In the genomic region with DNA sequence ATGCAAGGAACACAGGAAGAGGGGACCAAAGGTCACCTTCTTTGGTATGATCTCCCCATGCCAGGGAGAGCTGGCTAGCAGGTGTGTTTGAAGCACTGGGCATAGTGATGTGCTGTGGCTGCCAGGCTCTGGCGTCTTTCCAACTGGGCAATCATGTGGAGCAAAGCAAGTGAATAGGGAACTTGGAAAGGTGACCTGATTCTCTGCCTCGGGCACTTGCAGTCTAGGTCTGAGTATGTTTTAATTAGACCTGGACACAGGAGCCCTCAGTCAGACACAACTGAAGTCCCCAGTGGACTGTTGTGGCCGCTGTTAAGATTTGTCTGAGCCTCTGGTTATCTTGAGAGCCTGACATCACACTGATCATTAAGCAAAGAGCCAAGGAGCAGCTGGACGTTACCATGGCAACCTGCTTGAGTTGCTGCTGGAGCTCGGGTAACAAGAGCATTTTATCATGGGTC, we compare ENCODE assay signal across 8 mouse cellular contexts.
DNase-seq lines count a peak whose midpoint lies in the region; ATAC-seq lines count a peak whose summit lies in the region.

No protein-coding gene starts in this region.

- H3K27ac ChIP-seq in forebrain, embryonic 16.5 days (ENCODE audit: low read length): peak overlapping the region; percentile 17
- no peak overlapping the region for H3K27ac ChIP-seq in stomach, embryonic 15.5 days

- ATAC-seq in forebrain, embryonic 16.5 days: peak; percentile 83
- ATAC-seq in stomach, embryonic 15.5 days (ENCODE audit: insufficient read depth, low FRiP score, low read depth): peak; percentile 79; the same call in 1 of the 2 replicates

- H3K4me3 ChIP-seq in forebrain, embryonic 16.5 days (replicated peaks; ENCODE audit: low read length): no peak overlapping the region
- no peak overlapping the region for H3K4me3 ChIP-seq in stomach, embryonic 15.5 days (replicated peaks)

- no peaks in the 10 kb centered on the region for H3K36me3 ChIP-seq in forebrain, embryonic 16.5 days (ENCODE audit: control insufficient read depth, insufficient read depth)
- no peaks in the 10 kb centered on the region for H3K36me3 ChIP-seq in stomach, embryonic 15.5 days

- peak; percentile 23 for DNase-seq in adipocyte (ENCODE audit: low spot score)
- DNase-seq in cerebellum, adult 8-10 months: peak; percentile 39
- peak; percentile 70 to 74 for DNase-seq in heart, postnatal 36 days
- peak; percentile 30 for DNase-seq in layer of hippocampus, adult 9-11 months
- peak; percentile 93 for DNase-seq in mesoderm, embryonic 11.5 days (ENCODE audit: low read depth, low spot score)
- DNase-seq in thymus, postnatal 14 days: no peak

- H3K9ac ChIP-seq in forebrain, embryonic 16.5 days (replicated peaks; ENCODE audit: low read depth, low read length): no peak overlapping the region
- H3K9ac ChIP-seq in stomach, embryonic 15.5 days: no peak overlapping the region

- no peaks in the 10 kb centered on the region for H3K27me3 ChIP-seq in forebrain, embryonic 16.5 days (replicated peaks; ENCODE audit: control insufficient read depth, insufficient read depth, low read length)
- H3K27me3 ChIP-seq in stomach, embryonic 15.5 days (replicated peaks): no peaks in the 10 kb centered on the region

- H3K4me2 ChIP-seq in forebrain, embryonic 16.5 days (ENCODE audit: low read length): 0 out of 2 replicates have a peak overlapping the region, but pooled peaks have one; percentile 19
- no peak overlapping the region for H3K4me2 ChIP-seq in stomach, embryonic 15.5 days

- intact Hi-C loops in heart, postnatal 36 days (cut with DNase I): loop anchor here (1.0 kb wide), 1 partner anchor 66 kb away; no protein-coding TSS in a partner anchor

- H3K4me1 ChIP-seq in forebrain, embryonic 16.5 days (replicated peaks; ENCODE audit: control insufficient read depth, insufficient read depth, low read length): peaks cover 22% of the 10 kb centered on the region
- peaks cover 6% of the 10 kb centered on the region; the same call in 1 of the 2 replicates for H3K4me1 ChIP-seq in stomach, embryonic 15.5 days

- 1% methylated on average over 5 of the region's 5 CpGs for WGBS in forebrain, embryonic 16.5 days
- 16% methylated on average over 5 of the region's 5 CpGs for WGBS in stomach, embryonic 15.5 days

- no peaks in the 10 kb centered on the region for H3K9me3 ChIP-seq in forebrain, embryonic 16.5 days (ENCODE audit: control insufficient read depth, low read length)
- H3K9me3 ChIP-seq in stomach, embryonic 15.5 days: no peaks in the 10 kb centered on the region
